Mouse (Mus musculus): ENCODE measurements at regions not wholly inside any gene's neighbourhood (a gene's known extent, or its start where the extent isn't known, plus 50 kb on each side); places are given as distances from the start of the nearest gene placed in this dataset.

GRCm38 (mm10) chr8:6582732-6583131 is 1477.6 kb upstream of the Slc10a2 start:
- TF ChIP-seq CTCF (IDR thresholded peaks at IDR 0.05; ENCODE audit: control insufficient read depth, insufficient read depth, insufficient replicate concordance, low read depth, low read length) (no peak), POLR2A (IDR thresholded peaks at IDR 0.05; ENCODE audit: control insufficient read depth, low read depth, low read length) (no peak)
